Mouse (Mus musculus): ENCODE measurements around the gene Zfp58. TPM values are rescaled to one million over a fixed set of nuclear protein-coding genes. Genes with fewer than 3 reads are reported as not detected.
"Not testable (repeated sequence)": the region's sequence is repeated elsewhere in the genome, so short reads cannot be mapped to it uniquely, and the experiment has no call there.

Zfp58 gene
- 1 to 10 TPM; 9.2 to 9.3 TPM for total RNA-seq (2021)
- long read RNA-seq, experiment 1, partial matches to known transcripts = 0 of 4 reads
- long read RNA-seq, experiment 1, other reads (novel, unspliced or antisense) = 1 of 4 reads
- long read RNA-seq, experiment 2, partial matches to known transcripts = 0 of 2 reads
- long read RNA-seq, experiment 2, other reads (novel, unspliced or antisense) = 0 of 2 reads

DNA sequence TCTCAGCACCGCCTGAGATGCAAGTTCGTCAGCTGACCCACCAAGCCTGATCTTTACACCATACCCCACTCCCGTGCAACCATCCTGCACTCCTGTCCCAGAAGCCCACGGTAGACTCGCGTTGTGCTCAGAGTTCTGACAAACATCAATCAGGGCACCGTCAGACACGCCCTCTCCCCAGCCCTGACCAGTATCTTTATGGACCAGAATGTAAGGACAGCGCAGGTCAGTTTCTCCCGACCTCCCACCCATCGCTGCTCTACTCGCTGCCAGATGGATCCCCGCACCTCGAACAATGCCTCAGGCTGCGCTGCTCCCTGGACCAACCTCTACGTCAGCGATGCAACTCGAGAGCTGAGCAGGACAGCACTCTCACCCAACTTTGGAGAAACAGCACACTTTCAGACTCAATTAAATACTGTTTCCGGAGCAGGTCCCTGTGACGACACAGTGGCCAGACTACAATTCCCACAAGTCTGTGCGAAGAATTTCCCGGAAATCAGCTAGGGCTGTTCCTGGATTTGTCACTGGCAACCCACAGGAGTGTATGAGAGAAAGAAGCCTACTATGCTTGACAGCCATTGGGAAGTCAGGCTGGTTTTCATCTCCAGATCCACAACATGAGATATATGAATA, at the start of gene Zfp58:
Zfp58 (minus strand) TSS at position 472 of the 636 bp plus-strand sequence.
- TF ChIP-seq CTCF (conservative IDR thresholded peaks at IDR 0.05) = 0 out of 2 replicates have a peak, but pooled peaks have one; percentile 2
- Histone ChIP-seq H3K4me3 (peak within 1 kb of the TSS; percentile 91), H3K27ac (peak within 1 kb of the TSS; percentile 59)
- peak; percentile 90 to 93 for DNase-seq (ENCODE audit: low spot score in 2 of 2)

DNA sequence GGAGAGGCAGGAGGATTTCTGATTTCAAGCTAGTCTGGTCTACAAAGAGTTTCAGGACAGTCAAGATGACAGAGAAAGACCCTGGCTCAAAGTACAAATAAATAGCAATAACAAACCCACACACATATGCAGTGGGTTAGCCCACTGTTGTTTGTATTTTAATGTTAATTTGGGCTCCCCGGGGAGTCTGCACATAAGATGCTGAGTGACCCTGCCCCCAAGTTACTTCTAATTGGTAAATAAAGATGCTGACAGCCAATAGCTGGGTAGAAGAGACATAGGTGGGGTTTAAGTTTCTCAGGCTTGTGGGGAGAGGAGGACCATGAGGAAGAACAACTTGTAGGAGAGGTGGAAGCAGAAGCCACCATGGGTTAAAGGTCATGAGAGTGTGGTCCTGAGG, 45.6 kb upstream of the Zfp58 start:
- Histone ChIP-seq H3K27ac (no peak overlapping the region), H3K4me3 (no peak overlapping the region)
- no peak for DNase-seq (ENCODE audit: low spot score in 2 of 2)
- TF ChIP-seq CTCF (conservative IDR thresholded peaks at IDR 0.05) = no peak

DNA sequence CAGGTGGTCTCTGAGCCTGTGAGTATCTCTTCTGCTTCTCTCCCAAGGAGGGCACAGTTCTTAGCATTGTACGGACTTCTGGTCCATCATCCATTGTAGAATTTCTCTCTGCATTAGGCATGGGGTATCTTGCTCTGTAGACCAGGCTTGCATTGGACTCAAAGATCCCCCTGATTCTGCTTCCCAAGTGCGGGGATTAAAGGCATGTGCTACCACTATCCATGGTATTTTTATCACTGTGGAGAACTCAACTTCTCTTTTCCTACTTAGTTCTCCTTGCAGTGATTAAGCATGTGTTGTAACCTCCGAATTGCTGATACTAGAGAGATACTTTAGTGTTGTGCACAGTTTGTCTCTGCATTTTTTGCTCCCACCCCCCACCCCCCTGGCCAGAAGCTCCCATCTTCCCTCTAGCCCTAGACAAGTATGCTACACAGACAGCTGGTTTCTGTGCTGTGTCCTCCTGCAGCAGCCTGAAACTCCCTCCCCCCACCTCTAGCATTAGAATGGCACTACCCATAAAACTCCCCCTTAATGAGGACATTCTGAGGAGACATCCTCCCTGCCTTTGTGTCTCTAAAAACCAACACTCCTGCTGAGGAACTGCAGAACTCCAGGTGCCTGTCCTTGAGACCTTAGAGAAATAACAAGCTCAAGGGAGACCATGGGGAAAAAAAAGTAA, 26.8 kb upstream of the Zfp58 start:
- TF ChIP-seq CTCF (conservative IDR thresholded peaks at IDR 0.05) = no peak
- no peak overlapping the region for H3K4me3 ChIP-seq
- no peak overlapping the region for H3K27ac ChIP-seq
- DNase-seq (ENCODE audit: low spot score in 2 of 2) = no peak

DNA sequence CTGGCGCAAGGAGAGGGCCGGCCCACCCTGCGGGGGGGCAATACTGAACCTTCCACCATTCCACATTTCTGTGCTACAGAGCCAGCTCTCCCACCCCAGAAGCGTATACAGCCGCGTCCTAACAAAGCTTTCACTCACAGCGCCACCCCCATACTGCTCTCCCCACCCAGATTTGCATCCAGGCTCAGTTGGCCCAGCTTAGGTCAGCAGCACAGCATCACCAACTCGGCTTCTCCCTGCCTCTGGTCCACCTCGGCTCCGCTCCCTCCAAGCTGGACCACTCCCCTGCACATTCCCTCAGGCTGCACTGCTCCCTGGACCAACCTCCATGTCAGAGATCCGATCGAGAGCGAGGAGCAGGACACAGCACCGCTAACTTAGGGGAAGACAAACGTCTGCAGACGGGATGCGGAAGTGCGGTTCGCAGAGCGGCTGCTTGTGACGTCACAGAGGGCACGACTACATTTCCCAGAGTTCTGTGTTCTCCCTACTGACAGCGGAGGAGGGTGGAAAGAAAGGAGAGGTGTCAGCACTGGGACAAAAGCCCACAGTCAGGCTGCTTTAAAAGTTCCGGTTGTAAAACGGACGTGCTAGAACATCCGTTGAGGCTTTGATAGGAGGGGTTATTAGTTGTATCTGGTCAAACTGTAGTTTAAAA, 25.5 kb upstream of the Zfp58 start, which contains the start of the genes Gm26965 and Zfp87:
Gm26965 (minus strand) TSS at position 399 of the 658 bp plus-strand sequence.
Zfp87 (minus strand) TSS at position 425 of the 658 bp plus-strand sequence.
- peak within 1 kb of the TSS; percentile 91 for H3K27ac ChIP-seq
- peak within 1 kb of the TSS; percentile 98 for H3K4me3 ChIP-seq
- TF ChIP-seq CTCF (conservative IDR thresholded peaks at IDR 0.05) = no peak
- peak; percentile 94 to 96 for DNase-seq (ENCODE audit: low spot score in 2 of 2)

DNA sequence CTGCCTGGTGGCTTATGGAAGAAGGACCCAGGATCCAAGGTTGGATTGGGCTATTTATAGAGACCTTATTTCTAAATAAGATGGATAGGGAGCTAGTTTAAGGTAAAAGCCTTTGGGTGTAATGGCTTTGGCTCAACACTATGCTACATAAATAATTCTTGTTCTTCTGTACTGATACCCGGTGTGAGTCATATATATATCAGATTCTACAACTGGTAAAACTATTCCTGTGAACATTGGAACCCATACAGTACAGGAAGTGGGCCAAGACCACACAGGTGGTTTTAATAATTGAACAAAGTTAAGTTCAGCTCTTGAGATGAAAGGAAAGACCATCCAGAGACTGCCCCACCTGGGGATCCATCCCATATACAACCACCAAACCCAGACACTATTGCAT, 553 bp upstream of the Zfp58 start:
- no peak for DNase-seq (ENCODE audit: low spot score in 2 of 2)
- H3K27ac ChIP-seq = no peak overlapping the region
- H3K4me3 ChIP-seq = peak overlapping the region; percentile 91; the same call in 1 of the 2 replicates
- TF ChIP-seq CTCF (conservative IDR thresholded peaks at IDR 0.05) = no peak

DNA sequence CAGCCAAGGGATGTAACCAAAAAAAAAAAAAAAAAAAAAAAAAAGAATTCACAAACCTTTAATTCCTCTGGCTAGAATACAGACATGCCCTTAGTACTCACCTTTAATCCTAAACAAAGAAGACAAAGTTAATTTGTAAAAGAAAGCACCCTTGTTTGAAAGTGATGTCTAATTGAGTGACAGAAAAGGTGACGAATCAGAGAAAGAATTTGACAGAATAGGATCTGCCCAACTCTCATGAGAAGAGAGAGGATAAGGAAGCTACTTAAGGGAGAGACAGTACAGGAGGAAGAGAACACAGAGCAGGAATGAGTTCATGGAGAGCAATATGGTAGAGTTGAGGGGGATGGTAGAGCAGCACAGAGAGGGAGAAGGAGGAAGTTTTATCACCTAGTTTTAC, 4.7 kb downstream of the Zfp58 start:
- Histone ChIP-seq H3K4me3 (no peak overlapping the region), H3K27ac (no peak overlapping the region)
- no peak for DNase-seq (ENCODE audit: low spot score in 2 of 2)
- no peak for TF ChIP-seq CTCF (conservative IDR thresholded peaks at IDR 0.05)

DNA sequence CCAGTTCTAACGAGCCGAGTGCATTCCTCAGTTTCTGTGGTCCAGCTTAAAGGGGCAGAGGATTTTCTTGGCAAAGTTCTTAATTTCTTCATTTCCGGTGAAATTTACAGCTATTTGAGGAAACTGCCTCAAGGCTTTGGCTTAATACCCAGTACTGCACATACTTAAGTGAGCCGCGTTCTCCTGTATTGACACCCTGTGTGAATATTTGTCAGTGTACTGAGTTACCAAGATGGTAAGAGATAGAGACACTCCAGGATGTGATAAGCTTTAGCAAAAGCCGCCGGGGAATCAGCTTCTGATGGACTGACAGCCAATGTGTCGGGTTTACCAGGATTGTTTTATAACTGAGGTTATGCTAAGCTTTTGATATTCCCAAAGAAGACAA, 15.9 kb downstream of the Zfp58 start:
- Histone ChIP-seq H3K4me3 (peak overlapping the region; percentile 69), H3K27ac (peak overlapping the region; percentile 91)
- DNase-seq (ENCODE audit: low spot score in 2 of 2) = no peak
- TF ChIP-seq CTCF (conservative IDR thresholded peaks at IDR 0.05) = no peak

DNA sequence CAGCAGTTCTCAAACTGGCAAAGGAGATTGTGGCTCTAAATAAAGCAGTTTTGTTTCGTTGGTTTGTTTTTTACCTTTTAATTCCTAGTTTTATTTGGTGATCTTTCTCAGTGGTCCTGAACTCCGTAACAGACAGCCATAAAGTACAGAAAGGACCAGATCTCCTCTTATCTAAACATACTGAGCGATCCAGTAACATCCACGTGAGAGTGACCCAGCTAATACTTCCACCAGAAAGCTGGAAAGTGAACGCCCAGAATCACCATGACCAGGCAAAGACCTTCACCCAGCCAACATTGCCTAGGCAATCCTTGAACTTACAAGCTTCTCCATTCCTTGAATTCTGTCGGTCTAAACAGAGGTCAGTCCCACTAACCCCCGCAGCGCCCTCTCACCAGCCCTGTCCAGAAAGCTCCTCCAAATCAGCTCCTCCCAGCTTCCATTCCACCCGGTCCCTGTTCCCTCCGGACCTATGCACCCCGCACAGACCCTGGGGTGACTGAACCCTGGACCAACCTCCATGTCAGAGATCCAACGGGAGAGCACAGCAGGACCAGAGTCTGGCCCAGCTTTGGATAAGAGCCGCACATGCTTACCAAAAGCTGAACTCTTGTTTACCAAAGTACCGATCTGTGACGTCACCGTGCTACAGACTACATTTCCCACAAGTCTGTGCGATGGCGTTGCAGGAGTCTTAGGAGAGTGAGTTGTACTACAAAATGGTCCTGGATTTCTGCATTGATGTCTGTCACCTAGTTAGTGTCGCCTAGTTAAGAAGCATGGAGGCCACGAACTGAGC, 16.5 kb downstream of the Zfp58 start, which contains the start of gene Zfp874b:
Zfp874b (minus strand) TSS at position 634 of the 799 bp plus-strand sequence.
- Histone ChIP-seq H3K4me3 (peak within 1 kb of the TSS; percentile 69), H3K27ac (peak within 1 kb of the TSS; percentile 91)
- DNase-seq (ENCODE audit: low spot score in 2 of 2) = peak; percentile 87 to 93
- no peak for TF ChIP-seq CTCF (conservative IDR thresholded peaks at IDR 0.05)

DNA sequence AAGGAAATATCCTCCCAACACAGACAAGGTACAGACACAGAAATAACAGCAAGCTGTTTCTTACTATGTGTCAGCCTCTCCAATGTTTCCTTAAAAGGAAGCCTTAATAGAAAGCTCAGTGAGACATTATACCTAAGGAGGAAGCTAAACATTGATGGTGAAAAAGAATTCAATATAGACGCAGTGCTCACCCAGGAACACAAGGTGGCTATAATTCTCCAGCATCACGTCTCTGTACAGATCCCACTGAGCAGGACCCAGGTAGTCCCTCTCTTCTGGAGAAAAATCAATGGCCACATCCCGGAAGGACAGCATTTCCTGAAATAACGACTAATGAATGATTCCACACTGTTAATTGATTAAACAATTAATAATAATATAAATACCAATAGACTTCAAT, 18.8 kb downstream of the Zfp58 start:
- 0 out of 2 replicates have a peak, but pooled peaks have one; percentile 11 for TF ChIP-seq CTCF (conservative IDR thresholded peaks at IDR 0.05)
- Histone ChIP-seq H3K4me3 (no peak overlapping the region), H3K27ac (no peak overlapping the region)
- DNase-seq (ENCODE audit: low spot score in 2 of 2) = no peak

DNA sequence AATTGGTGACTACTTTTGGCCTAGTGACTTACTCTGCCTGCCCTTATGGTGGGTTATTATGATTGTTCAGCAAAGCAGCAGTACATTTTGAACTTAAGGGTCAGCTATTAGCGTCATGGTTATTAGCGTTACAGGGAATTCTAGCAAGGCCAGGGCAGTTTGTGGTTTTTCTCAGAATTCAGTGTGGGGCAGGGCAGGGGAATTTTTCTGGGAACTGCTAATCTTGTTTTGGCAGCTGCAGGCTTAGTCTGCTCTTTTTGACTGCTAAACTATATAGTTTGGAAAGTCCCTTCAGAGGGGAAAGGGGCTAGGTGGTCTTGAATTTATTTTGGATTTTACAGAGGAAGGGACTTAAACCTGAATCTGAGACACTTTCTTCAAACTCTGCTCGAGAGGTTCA, 31.1 kb downstream of the Zfp58 start:
- no peak overlapping the region for H3K27ac ChIP-seq
- TF ChIP-seq CTCF (conservative IDR thresholded peaks at IDR 0.05) = no peak
- H3K4me3 ChIP-seq = no peak overlapping the region
- no peak for DNase-seq (ENCODE audit: low spot score in 2 of 2)

DNA sequence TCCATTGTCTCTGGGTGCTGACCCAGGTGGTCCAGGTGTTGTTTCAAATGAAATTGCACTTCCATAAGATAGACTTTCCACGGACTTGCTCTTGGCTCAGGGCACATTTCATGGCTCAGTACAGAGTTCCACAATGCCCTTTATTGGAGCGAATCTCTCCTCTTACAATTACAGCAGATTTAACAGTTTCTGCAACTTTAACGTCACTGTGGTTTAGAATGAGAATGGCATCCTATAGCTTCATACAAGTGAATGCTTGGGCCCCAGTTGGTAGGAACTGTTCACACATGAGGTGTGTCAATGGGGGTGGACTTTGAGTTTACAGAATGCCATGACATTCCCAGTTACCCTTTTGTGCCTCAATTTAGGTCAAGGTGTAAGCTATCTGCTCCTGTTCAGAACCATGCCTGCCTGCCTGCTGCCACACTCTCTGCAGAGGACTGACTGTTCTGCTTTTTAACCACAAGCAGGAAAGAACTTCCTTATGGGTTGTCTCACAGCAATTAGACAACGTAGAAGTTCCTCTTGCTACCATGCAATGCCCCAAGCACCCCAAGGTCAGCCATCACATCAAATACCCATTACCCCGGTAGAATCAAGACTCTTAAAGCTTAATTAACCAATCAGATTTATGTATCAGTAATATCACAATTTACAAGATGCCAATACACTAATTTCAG, 36.7 kb downstream of the Zfp58 start:
- not testable (repeated sequence) for H3K4me3 ChIP-seq; H3K27ac ChIP-seq; DNase-seq (ENCODE audit: low spot score in 2 of 2)

DNA sequence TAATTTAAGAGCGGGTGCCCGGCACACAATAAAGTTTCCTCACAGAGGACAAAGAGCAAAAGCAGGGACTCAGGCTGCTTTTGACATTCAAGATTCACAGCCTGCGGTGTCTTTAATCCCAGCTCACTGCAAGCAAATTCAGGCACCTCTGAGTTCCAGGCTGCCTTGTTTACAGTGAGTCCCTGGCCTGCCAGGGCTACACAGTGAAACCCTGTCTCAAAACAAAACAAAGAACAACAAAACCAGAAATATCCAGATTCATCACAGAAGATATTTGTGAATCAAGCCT, 48.4 kb downstream of the Zfp58 start:
- DNase-seq (ENCODE audit: low spot score in 2 of 2) = no peak
- Histone ChIP-seq H3K27ac (peak overlapping the region; percentile 71), H3K4me3 (peak overlapping the region; percentile 73)
- TF ChIP-seq CTCF (conservative IDR thresholded peaks at IDR 0.05) = no peak
